Mouse (Mus musculus) MEL (cell line): ENCODE data around the gene Nme4. TPM values are rescaled to one million over a fixed set of nuclear protein-coding genes. Genes with fewer than 3 reads are reported as not detected.

Source experiments
- DNase-seq: peaks from one replicate; pipeline ENCODE4 v3.0.0; 2011; ENCODE audit warnings: low read depth, low spot score
- H3K27ac ChIP-seq: 2 replicates; pipeline ENCODE4 v1.5.1; 2012; ENCODE audit warnings: low read depth, mild to moderate bottlenecking, control low read depth, low read length, moderate library complexity; ENCODE audit not compliant: control insufficient read depth
- H3K27me3 ChIP-seq, 2 experiments: fragments of 150-350 bp in 1 of 2; sonication (generic) in 1 of 2; 2 replicates each; pipeline ENCODE4 v1.6.1; 2012; ENCODE audit warnings: low read length in 2 of 2, mild to moderate bottlenecking in 2 of 2, improper control_type of control experiment in 1 of 2, moderate library complexity in 1 of 2; ENCODE audit not compliant: insufficient read depth in 2 of 2, control insufficient read depth in 1 of 2
- H3K36me3 ChIP-seq, 2 experiments: 2 replicates each; pipeline ENCODE4 v1.6.1; 2012 to 2014; ENCODE audit warnings: low read length in 2 of 2, improper control_type of control experiment in 1 of 2, inconsistent platforms in 1 of 2, mild to moderate bottlenecking in 1 of 2; ENCODE audit not compliant: insufficient read depth in 2 of 2, control insufficient read depth in 1 of 2
- H3K4me1 ChIP-seq, 2 experiments: fragments of 150-350 bp in 1 of 2; sonication (generic) in 1 of 2; 2 replicates each; pipeline ENCODE4 v1.6.1; 2012; ENCODE audit warnings: low read length in 2 of 2, improper control_type of control experiment in 1 of 2, mild to moderate bottlenecking in 1 of 2; ENCODE audit not compliant: insufficient read depth in 2 of 2, control insufficient read depth in 1 of 2
- H3K4me3 ChIP-seq, 2 experiments: fragments of 150-350 bp in 1 of 2; sonication (generic) in 1 of 2; 2 replicates each; pipeline ENCODE4 v1.5.1; 2012; ENCODE audit warnings: low read depth in 2 of 2, low read length in 2 of 2, mild to moderate bottlenecking in 2 of 2, moderate library complexity in 2 of 2, control low read depth in 1 of 2, improper control_type of control experiment in 1 of 2; ENCODE audit not compliant: control insufficient read depth in 1 of 2, insufficient read depth in 1 of 2
- H3K79me2 ChIP-seq: 2 replicates; pipeline ENCODE4 v1.6.1; 2012; ENCODE audit warnings: mild to moderate bottlenecking, low read length, moderate library complexity; ENCODE audit not compliant: control insufficient read depth, poor library complexity, insufficient read depth
- H3K9ac ChIP-seq: 2 replicates; pipeline ENCODE4 v1.6.1; 2012; ENCODE audit warnings: low read depth, mild to moderate bottlenecking, control low read depth, low read length, moderate library complexity; ENCODE audit not compliant: control insufficient read depth, poor library complexity, severe bottlenecking
- H3K9me3 ChIP-seq: fragments of 150-350 bp; sonication (generic); replicated peaks from 2 replicates; pipeline ENCODE4 v1.6.1; 2012; ENCODE audit warnings: mild to moderate bottlenecking, low read length, improper control_type of control experiment, moderate library complexity; ENCODE audit not compliant: insufficient read depth
- BHLHE40 ChIP-seq: IDR thresholded peaks from 2 replicates; pipeline ENCODE4 v1.6.1; 2012; ENCODE audit warnings: low read depth, mild to moderate bottlenecking, inconsistent platforms, low read length, improper control_type of control experiment, borderline replicate concordance
- CHD1 ChIP-seq: IDR thresholded peaks from 2 replicates; pipeline ENCODE4 v1.6.1; 2012; ENCODE audit warnings: low read depth, mild to moderate bottlenecking, inconsistent platforms, low read length, improper control_type of control experiment
- CHD2 ChIP-seq: IDR thresholded peaks from 2 replicates; pipeline ENCODE4 v1.6.1; 2011; ENCODE audit warnings: low read length, improper control_type of control experiment
- CTCF ChIP-seq, 3 experiments: IDR thresholded peaks in 2 of 3; conservative IDR thresholded peaks in 1 of 3; 2 replicates each; pipeline ENCODE4 v1.5.1; 2011 to 2012; ENCODE audit warnings: low read length in 3 of 3, low read depth in 2 of 3, mild to moderate bottlenecking in 2 of 3, improper control_type of control experiment in 1 of 3, inconsistent platforms in 1 of 3, mixed read lengths in 1 of 3, moderate library complexity in 1 of 3; ENCODE audit not compliant: control insufficient read depth in 1 of 3, insufficient read depth in 1 of 3, poor library complexity in 1 of 3, severe bottlenecking in 1 of 3
- ELF1 ChIP-seq: IDR thresholded peaks from 2 replicates; pipeline ENCODE4 v1.6.1; 2014; ENCODE audit warnings: low read depth, mild to moderate bottlenecking, inconsistent platforms, low read length, improper control_type of control experiment, moderate library complexity
- ETS1 ChIP-seq: IDR thresholded peaks from 2 replicates; pipeline ENCODE4 v1.6.1; 2012; ENCODE audit warnings: low read depth, mild to moderate bottlenecking, inconsistent platforms, low read length, improper control_type of control experiment, moderate library complexity
- GABPA ChIP-seq: IDR thresholded peaks from 2 replicates; pipeline ENCODE4 v1.6.1; 2012; ENCODE audit warnings: low read depth, mild to moderate bottlenecking, inconsistent platforms, low read length, improper control_type of control experiment, moderate library complexity
- GATA1 ChIP-seq: IDR thresholded peaks from 2 replicates; pipeline ENCODE4 v1.6.1; 2011; ENCODE audit warnings: low read depth, low read length, improper control_type of control experiment
- KAT2A ChIP-seq: conservative IDR thresholded peaks from 2 replicates; pipeline ENCODE4 v1.6.1; 2012; ENCODE audit warnings: low read depth, low read length, improper control_type of control experiment, inconsistent platforms
- MAFK ChIP-seq: IDR thresholded peaks from 2 replicates; pipeline ENCODE4 v1.6.1; 2011; ENCODE audit warnings: low read depth, mild to moderate bottlenecking, low read length, improper control_type of control experiment, borderline replicate concordance
- MAX ChIP-seq: IDR thresholded peaks from 2 replicates; pipeline ENCODE4 v1.6.1; 2011; ENCODE audit warnings: low read length, improper control_type of control experiment
- MXI1 ChIP-seq: IDR thresholded peaks from 2 replicates; pipeline ENCODE4 v1.6.1; 2011; ENCODE audit warnings: mild to moderate bottlenecking, low read depth, low read length, improper control_type of control experiment
- MYB ChIP-seq: IDR thresholded peaks from 2 replicates; pipeline ENCODE4 v1.6.1; 2011; ENCODE audit warnings: mild to moderate bottlenecking, low read depth, low read length, improper control_type of control experiment
- RAD21 ChIP-seq: IDR thresholded peaks from 2 replicates; pipeline ENCODE4 v1.6.1; 2011; ENCODE audit warnings: mild to moderate bottlenecking, low read depth, low read length, improper control_type of control experiment
- SIN3A ChIP-seq: IDR thresholded peaks from 2 replicates; pipeline ENCODE4 v1.6.1; 2012; ENCODE audit warnings: low read length, improper control_type of control experiment, inconsistent platforms
- TAL1 ChIP-seq: IDR thresholded peaks from 2 replicates; pipeline ENCODE4 v1.6.1; 2012; ENCODE audit warnings: mild to moderate bottlenecking, inconsistent platforms, low read length, moderate library complexity, mixed read lengths
- TBP ChIP-seq: IDR thresholded peaks from 2 replicates; pipeline ENCODE4 v1.8.0; 2011; ENCODE audit warnings: low read depth, low read length, improper control_type of control experiment
- TCF12 ChIP-seq: IDR thresholded peaks from 2 replicates; pipeline ENCODE4 v1.6.1; 2014; ENCODE audit warnings: low read depth, mild to moderate bottlenecking, inconsistent platforms, low read length, improper control_type of control experiment, moderate library complexity
- USF2 ChIP-seq, 2 experiments: IDR thresholded peaks; 2 replicates each; pipeline ENCODE4 v1.6.1; 2011 to 2012; ENCODE audit warnings: improper control_type of control experiment in 2 of 2, low read length in 2 of 2, borderline replicate concordance in 1 of 2, inconsistent platforms in 1 of 2, low read depth in 1 of 2, mild to moderate bottlenecking in 1 of 2; ENCODE audit not compliant: insufficient read depth in 1 of 2
- polyA plus RNA-seq, 2 experiments: library from polyadenylated mRNA; stranded (reverse) in 1 of 2; unstranded in 1 of 2; fragments of >175 nt in 1 of 2; fragments of >200 nt in 1 of 2; gene quantifications; 2 replicates each; pipeline versions ENCODE4 v1.2.1 to v1.2.4; 2012; ENCODE audit warnings: low replicate concordance in 2 of 2, low read depth in 1 of 2; ENCODE audit not compliant: insufficient read length in 2 of 2, insufficient read depth in 1 of 2, missing spikeins in 1 of 2
- total RNA-seq: library from RNA; depleted of rRNA; stranded (reverse); fragments of 300-350 nt; gene quantifications from 2 replicates; pipeline ENCODE4 v1.2.3, GENCODE M21; 2012

Gene Nme4
- total and polyA plus RNA-seq, 3 experiments: 115 to 430 (median 125) TPM

- TF ChIP-seq CTCF (IDR thresholded peaks at IDR 0.05 in 2 of 3, conservative IDR thresholded peaks at IDR 0.05 in 1 of 3; ENCODE audit: control insufficient read depth in 1 of 3, insufficient read depth in 1 of 3, low read depth in 2 of 3, low read length in 3 of 3, poor library complexity in 1 of 3, severe bottlenecking in 1 of 3): no peak
- 0 out of 2 replicates have a peak, but pooled peaks have one; percentile 61 for TF ChIP-seq TCF12
- no peak for TF ChIP-seq ELF1
Measured at GRCm38 (mm10) chr17:26068831-26069739, 26.3 kb downstream of the Nme4 start, which contains the start of gene Rab11fip3 (continued).

- peak overlapping the region; percentile 66 to 68 for H3K4me3 ChIP-seq
- TF ChIP-seq RAD21 (no peak), MXI1 (no peak), ELF1 (no peak), ETS1 (no peak), USF2 (IDR thresholded peaks at IDR 0.05; ENCODE audit: borderline replicate concordance in 1 of 2, insufficient read depth in 1 of 2, low read depth in 1 of 2, low read length in 2 of 2) (no peak), TAL1 (no peak), GABPA (no peak), MAX (no peak), SIN3A (no peak), CHD1 (no peak), GATA1 (no peak), KAT2A (no peak), TBP (no peak)
- no peaks in the 10 kb centered on the region for H3K9me3 ChIP-seq
- H3K36me3 ChIP-seq: peaks cover 0 to 21% of the 10 kb centered on the region in 2 experiments; a peak in 3 of 4 replicates
- H3K9ac ChIP-seq: peak overlapping the region; percentile 82
- H3K27ac ChIP-seq: no peak overlapping the region
- H3K4me1 ChIP-seq: peaks cover 6 to 38% of the 10 kb centered on the region in 2 experiments
- no peaks in the 10 kb centered on the region for H3K27me3 ChIP-seq
- peak; percentile 51 for DNase-seq
- H3K79me2 ChIP-seq: peaks cover 22% of the 10 kb centered on the region
Measured at GRCm38 (mm10) chr17:26068024-26068830, 27.2 kb downstream of the Nme4 start.

- peaks cover 6 to 45% of the 10 kb centered on the region in 2 experiments for H3K4me1 ChIP-seq
- no peak overlapping the region; the same call in 1 of the 2 replicates for H3K27ac ChIP-seq
- no peaks in the 10 kb centered on the region for H3K27me3 ChIP-seq
- TF ChIP-seq ETS1 (0 out of 2 replicates have a peak, but pooled peaks have one; percentile 41), CTCF (IDR thresholded peaks at IDR 0.05 in 2 of 3, conservative IDR thresholded peaks at IDR 0.05 in 1 of 3; ENCODE audit: control insufficient read depth in 1 of 3, insufficient read depth in 1 of 3, low read depth in 2 of 3, low read length in 3 of 3, poor library complexity in 1 of 3, severe bottlenecking in 1 of 3) (no peak), BHLHE40 (peak; percentile 53; the same call in 1 of the 2 replicates), TAL1 (no peak), MAFK (peak; percentile 14; the same call in 1 of the 2 replicates), SIN3A (peak; percentile 24; the same call in 1 of the 2 replicates), CHD2 (no peak), MYB (no peak)
- peaks cover 22% of the 10 kb centered on the region for H3K79me2 ChIP-seq
- peaks cover 0 to 21% of the 10 kb centered on the region in 2 experiments; a peak in 3 of 4 replicates for H3K36me3 ChIP-seq
- DNase-seq: peak; percentile 62
- no peaks in the 10 kb centered on the region for H3K9me3 ChIP-seq
- H3K4me3 ChIP-seq: peak overlapping the region; percentile 19 to 36; a peak in 3 of 4 replicates
- H3K9ac ChIP-seq: no peak overlapping the region
Measured at GRCm38 (mm10) chr17:26066488-26067020, 28.8 kb downstream of the Nme4 start.
